Mouse (Mus musculus): ENCODE data around the gene Fam167b.
A peak's percentile ranks its signal among the peaks of the same experiment; 100 is the strongest.

Fam167b gene

DNA sequence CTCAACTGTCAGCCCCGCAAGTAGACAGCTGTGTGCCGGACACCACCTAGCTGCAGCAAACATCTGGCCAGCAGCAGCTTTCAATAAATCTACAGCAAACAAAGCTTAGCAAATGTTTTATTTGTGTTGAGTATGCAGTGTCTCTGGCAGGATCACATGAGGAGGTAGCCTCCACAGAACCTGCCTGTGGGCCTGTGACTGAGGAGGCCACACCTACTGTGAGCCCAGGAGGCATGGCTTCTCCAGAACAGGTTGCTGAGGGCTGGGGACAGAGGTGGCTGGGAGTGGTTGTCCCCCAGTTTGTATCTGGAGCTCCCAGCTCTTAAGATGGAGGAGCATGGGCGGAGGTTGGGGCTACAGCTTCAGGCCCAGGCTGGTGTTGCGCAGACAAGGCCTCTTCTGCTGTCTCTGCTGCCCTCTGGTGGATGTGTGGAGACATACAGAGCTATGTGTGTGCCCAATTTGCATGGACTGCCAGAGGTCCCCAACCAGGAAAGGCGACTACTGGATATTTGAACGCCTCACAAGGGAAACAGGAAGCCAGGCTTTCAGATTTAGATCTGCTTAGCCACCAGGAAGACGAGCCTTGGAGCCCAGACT, 30.2 kb upstream of the Fam167b start:
- DNase-seq (ENCODE audit: low read depth, low spot score), result peak; percentile 83

DNA sequence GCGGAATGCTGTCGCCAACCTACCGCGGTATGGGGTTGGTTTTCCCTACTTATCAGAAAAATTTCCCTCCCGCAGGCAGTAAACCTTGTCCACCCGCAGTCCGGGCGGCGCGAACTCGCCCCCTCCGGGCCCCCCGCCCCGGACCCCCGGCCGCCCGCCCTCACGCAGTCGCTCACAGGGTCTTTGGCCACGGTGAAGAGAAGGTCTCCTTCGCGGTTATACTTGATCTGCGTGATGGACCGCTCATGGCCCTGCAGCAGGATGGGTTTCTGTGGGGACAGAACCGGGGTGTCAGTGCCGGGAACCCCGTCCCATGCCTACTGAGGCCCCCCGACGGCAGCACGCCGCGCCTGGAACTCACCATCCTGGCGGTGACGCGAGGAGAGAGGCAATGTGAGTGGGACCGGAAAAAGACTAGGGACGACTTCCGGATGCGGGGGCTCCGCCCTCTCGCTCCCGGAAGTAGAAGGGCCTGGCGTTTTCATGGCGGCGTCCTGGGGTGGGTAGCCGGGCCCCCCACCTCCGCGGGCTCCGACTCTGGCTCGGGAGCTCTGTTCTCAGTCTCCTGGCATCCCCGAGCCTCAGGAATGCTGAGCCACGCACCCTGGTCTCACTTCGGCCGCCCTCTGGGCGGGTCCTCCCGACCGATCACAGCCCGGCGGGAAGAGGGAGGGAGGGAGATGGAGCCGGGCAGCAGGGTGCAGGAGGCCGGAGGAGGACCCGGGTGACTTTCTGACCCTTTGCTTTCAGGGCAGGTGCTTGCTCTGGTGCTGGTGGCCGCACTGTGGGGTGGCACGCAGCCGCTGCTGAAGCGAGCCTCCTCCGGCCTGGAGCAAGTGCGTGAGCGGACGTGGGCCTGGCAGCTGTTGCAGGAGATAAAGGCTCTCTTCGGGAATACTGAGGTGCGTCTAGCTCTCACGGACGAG, 22.1 kb upstream of the Fam167b start, which contains the start of the genes Eif3i and Tmem234:
Gene Eif3i, minus strand, starts transcription at position 416 of the 926 bp plus-strand sequence.
Gene Tmem234, plus strand, starts transcription at position 436 of the 926 bp plus-strand sequence.
- DNase-seq (ENCODE audit: low read depth, low spot score), result peak; percentile 67

DNA sequence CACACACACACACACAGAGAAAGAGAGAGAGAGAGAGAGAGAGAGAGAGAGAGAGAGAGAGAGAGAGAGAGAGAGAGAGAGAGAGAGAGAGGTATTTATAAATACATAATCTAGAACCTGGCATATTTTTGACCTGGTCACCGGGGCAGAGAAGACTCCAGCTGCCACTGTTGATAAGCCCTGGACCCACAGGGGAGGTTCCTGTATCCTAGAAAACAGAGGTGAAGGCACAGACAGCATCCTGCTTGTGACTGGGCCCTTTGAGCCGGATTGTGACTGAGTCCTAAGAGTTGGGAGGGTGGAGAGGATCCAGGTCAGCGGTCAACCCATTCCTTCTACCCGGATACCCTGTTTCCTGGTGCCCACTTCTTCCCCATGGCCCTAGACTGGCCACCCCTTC, 10.5 kb upstream of the Fam167b start:
- no peak for DNase-seq (ENCODE audit: low read depth, low spot score)

DNA sequence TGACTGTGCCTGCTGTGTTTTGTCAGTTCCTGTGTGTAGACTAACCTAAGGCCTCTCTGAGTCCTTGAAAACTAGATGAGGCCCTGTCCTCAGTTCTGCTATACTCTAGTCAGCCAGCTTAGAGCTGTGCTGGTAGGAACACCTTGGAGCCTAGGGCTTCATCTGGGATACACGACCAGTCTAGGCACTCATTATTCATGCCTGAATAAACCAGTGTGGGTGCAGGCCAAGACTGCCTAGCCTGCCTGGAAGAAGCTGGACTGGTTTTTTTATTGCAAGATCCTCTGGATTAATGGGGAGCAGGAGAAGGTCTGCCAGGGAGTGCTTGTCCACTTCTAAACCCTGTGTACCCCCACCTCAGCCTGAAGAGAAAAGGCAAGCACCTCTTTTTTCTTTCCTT, 8.6 kb upstream of the Fam167b start:
- DNase-seq (ENCODE audit: low read depth, low spot score), result no peak

DNA sequence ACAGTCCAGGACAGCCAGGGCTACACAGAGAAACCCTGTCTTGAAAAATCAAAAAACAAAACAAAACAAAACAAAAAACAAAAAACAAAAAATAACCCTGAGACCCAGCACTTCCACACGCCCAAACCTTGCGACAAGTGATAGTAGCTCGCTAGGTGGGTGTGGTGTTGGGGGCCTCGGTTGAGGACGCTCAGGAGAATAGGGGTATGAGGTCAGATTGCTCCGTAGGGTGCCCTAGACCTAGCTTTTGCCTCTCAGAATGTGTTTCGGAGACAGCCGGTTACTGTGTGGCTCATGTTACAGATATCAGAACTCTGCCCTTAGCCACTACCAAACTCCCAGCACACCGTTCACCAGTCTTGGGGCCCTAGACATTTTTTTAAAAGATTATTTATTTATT, 7.4 kb upstream of the Fam167b start:
- DNase-seq (ENCODE audit: low read depth, low spot score), result no peak

DNA sequence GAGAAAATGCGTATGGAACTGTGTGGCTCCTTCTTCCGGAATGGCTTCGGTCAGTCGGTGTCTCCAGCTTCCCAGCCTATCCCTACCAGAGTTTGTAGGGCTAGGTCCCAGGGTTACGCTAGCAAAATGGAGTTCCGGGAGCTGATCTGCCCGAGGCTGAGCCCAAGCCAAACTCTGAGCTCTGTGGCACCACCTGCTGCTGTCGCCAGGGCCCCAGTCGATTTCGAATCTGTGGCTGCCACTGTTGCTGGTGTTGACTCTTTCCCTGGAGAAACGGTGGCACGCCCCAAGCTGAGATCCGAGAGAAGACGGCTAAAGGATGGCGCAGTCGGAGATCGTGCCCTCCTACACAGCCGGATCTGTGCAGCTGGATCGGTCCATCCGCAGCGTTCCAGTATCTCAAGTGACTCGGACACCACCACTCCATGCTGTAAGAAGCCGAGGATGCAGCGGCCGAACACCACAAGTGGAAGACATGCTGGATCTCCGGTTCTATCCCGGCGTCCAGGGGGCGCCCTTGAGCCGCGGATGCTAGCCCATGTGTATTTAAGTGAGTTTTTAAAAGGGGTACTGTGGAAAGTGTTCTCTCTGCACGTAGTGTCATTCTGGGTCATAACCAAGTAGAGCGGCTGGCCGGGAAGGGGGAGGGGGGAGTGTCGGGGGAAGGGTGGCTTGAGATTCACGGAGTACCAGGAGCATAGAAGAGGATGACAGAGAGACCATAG, 6.7 kb upstream of the Fam167b start:
- peak; percentile 60 for DNase-seq (ENCODE audit: low read depth, low spot score)

DNA sequence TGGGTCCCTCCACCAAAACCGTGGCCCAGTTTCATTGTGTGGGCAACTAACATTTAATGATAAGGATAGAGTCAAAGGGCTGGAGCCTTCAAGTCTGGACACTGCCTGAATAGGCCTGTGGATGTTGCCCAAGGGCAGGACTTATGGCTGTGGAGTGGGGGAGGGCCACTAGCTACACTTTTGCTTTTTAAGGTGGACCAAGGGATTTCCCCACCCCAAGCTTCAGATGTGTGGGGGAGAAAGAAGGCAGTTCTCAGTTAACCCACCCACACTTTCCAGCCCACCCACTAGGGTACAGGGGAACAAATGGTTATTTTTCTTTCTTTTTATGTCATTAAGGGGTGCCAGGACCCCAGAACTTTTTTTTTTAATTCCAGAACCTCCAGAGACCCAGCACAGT, 6.0 kb upstream of the Fam167b start:
- no peak for DNase-seq (ENCODE audit: low read depth, low spot score)

DNA sequence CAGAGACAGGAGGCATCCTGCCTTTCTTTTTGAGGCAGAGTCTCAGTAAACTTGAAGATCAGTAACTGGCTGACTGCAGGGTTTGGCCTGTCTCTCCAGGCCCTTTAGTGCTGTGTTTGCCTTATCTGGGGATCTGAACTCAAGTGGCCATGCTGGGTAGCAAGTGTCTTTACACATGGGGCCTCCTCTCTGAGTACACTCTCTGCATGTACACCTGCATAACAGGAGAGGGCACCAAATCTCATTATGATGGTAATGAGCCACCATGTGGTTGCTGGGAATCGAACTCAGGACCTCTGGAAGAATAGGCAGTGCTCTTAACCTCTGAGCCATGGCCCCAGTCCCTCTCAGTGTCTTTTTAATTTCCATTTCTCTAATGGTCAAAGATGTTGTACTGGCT, 3.9 kb upstream of the Fam167b start:
- DNase-seq (ENCODE audit: low read depth, low spot score), result no peak

DNA sequence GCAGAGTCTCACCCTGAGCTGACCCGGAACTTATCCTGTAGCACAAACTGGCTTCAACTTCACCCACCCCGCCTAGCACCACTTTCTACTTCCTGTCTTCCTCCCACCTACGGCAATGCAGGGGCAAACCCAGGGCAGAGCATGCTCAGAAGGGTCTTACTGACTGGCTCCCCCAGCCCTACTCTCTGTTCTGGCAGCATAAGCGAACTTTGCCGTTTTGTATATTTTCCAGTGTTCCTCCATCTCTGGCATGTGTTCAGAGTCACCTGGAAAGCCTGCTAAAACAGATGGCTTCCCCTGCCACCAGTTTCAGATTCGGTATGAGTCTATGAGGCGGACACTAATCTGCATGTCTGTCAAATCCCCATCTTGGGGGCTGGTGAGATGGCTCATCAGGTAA, 2.0 kb upstream of the Fam167b start:
- DNase-seq (ENCODE audit: low read depth, low spot score), result no peak

DNA sequence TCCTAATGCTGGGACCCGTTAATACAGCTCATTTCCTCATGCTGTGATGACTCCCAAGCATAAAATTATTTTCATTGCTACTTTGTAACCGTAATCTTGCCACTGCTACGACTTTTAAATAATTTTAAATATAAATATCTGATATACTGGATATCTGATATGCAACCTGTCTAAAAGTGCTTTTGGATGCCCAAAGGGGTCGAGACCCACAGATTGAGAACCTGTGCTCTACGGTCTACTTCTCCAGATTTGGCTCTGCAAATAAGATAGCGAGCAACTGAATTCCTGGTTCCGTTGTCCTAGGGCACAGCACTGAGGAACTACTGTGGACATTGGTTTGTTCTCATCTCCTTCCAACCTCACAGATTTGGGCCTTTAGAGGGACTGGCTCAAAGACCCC, 661 bp downstream of the Fam167b start:
- DNase-seq (ENCODE audit: low read depth, low spot score), result no peak

DNA sequence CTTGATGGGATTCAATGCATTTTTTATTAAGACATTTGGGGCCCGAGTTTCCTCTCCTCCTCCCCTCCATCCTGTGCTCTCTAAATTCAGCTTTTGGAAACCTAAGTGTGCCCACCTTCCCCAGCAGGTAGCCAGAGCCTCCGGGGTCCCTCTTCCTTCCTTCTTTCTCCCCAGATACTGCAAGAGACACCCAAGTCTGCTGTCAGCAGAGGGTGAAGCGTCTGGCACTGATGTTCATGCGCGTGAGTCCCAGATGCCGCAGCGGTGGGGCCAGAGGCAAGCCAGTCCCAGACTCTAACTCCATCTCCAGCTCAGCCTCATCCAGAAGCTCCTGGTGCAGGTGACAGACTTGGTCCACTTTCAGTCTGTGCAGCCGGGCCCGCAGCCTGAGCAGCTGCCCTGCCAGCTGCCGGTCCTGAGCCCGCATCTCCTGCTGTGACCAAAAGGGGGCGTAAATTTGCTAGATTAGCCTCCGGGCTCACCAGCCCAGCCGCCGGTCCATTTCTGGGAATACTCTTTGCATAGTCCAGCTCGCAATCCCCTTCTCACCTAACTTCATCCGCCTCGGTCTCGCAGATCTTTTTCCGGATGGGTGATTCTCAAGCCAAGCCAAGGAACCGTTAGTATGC, 1.4 kb downstream of the Fam167b start:
- DNase-seq (ENCODE audit: low read depth, low spot score), result peak; percentile 35

DNA sequence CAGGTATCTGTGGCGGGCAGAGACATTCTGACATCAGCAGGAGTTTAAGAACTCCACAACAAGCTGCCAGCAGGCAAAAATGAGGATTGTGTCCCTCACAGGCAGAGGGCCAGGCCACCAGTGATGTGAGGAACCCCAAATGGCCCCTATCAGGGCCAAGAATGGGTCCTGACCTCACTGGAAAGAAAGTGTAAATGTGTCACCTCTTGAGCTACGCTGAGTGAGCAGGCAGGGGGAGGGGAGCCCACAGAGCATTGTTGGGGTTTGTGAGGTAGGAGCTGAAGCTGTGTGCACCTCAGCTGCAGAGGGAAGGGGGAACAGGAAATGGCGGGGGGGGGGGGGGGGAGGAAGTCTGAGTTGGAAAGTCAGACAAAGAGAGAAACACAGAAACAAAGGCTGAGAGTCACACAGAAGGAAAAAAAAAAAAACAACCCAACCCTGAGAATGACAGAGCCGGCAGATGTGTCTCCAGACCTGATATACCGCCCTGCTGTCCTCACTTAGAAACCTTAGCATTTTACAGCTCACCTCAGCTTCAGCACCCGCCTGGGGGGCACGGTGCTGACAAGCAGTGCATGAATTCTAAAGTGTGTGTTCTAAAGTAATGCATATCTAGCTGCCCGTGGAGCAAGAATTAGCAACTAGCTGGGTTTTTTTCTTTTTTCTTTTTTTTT, 3.0 kb downstream of the Fam167b start:
- DNase-seq (ENCODE audit: low read depth, low spot score), result no peak

DNA sequence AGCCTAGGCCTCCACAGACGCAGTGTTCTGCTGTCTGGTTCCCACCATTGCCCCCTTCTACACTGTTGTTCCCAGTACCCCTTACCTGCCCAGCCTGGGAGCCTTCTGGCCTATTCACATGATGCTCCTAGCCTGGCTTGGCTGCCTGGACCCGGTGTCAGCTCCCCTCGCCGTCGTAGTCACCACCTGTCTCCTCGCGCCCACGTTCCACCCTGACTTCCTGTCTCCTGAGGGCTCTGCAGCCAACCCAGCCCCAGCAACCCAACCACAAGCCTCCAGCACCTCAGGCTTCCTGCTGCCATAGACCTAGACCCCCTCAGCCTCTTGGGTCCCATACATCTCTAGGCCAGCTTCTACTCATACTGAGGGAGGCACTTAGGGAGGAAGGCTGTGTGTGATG, 4.9 kb downstream of the Fam167b start, which contains the start of gene Lck:
Gene Lck, minus strand, starts transcription at position 212 of the 400 bp plus-strand sequence.
- DNase-seq (ENCODE audit: low read depth, low spot score), result no peak

DNA sequence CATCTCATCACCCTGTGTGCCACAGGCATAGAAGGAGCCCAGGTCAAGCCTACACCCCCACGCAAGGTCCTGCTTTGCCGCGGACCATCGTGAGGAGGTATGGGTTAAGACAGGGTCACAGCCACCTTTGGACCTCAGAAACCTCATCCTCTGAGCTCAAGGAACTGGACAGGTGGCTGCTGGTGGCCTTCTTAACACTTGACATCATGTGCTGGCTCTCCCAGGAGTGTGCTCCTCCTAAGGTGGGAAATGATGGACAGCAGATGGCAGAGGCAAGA, 5.3 kb downstream of the Fam167b start:
- DNase-seq (ENCODE audit: low read depth, low spot score), result no peak

DNA sequence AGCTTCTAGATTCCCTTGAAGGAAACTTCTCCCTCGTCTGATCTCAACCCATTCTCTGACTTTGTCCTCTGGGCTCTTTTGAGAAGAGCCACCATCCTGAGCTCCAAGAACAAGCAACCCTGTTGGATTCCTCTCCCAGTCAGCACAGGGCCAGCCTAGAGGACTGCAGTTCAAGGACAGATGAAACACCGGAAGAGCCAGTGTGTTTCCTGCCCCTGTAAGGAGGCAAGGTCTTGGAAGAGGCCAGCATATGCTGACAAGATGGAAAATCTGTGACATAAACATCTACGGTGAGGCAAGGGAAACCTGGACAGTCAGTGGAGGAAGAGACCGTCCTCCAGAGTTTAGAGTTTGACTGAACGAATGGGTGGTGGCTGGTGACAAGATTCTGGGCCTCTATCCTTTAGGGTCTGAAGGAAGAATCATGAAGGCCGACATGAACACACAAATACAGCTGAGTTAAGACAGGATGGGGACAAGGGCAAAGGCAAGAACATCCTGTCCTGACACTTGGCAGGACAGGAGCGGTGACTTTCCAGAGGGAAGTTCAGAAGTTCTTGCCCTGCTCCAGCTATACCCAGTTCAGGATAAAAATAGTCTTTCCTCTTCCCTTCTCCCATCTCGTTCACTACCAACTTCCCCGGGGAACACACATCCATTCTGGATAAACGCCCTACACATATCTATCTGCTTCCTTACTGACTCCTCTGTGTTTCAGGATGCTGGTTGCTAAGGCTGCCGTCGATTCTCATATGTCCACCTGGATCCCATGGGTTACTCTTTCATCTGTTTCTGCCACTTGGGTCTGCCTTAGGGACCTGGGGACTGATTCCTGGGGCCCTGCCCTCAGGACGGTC, 5.9 kb downstream of the Fam167b start:
- no peak for DNase-seq (ENCODE audit: low read depth, low spot score)

DNA sequence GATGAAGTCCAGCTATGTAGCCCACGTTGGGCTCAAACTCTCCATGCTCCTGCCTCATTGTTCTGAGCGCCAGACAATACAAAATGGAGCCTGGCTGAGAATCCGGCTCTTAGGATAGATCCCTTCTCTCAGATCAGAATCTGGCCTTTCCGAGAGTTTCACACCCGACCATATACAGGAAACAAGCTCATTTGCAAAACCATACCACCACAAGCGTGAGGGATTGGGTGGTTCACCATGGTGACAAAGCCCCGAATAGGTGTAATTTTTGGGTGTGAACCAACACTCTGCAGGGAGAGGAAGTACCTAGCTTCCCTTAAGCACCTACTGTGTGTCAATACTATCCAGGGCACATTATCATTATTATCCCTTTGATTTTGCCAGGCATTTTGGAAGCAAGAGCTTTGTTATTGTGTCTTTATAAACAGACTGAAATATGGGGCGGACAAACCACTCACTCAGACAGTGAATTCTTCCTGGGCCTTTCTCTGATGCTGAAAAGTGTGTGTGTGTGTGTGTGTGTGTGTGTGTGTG, 6.7 kb downstream of the Fam167b start:
- no peak for DNase-seq (ENCODE audit: low read depth, low spot score)

DNA sequence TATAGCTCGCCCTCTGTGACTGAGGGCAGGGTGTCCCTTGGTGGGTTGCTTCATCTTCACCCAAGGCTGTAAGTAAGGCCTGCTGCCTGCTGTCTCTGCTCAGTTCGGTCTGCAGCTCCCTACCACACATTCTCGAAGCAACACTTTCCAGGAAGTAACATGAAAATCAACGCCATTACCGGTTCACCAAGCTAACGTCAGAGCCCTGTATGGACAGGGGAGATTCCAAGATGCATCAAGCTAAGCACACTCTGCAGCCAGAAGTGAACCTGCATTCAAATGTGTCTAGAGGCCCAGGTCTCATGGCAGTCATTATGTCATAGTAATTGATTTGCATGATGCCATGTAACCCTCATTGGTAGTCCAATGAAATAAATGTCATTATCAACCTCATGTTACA, 8.3 kb downstream of the Fam167b start:
- no peak for DNase-seq (ENCODE audit: low read depth, low spot score)

DNA sequence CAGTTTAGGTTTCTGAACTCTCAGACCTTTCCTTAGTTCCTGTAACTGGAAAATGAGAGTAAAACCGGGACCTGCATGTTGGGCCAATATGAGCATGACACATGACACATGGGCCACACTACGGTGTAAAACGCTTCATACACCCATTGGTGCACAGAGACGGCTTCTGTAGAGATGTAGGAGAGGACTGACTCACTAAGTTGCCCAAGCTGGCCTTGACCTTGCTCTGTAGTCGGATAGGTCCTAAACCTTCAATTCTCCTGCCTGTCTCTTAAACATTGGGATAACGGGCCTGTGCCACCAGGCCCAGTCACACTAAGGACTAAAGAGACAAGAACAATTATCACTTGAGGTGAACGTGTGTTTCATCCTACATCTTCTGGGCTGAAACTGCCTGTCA, 10.0 kb downstream of the Fam167b start:
- DNase-seq (ENCODE audit: low read depth, low spot score), result no peak

DNA sequence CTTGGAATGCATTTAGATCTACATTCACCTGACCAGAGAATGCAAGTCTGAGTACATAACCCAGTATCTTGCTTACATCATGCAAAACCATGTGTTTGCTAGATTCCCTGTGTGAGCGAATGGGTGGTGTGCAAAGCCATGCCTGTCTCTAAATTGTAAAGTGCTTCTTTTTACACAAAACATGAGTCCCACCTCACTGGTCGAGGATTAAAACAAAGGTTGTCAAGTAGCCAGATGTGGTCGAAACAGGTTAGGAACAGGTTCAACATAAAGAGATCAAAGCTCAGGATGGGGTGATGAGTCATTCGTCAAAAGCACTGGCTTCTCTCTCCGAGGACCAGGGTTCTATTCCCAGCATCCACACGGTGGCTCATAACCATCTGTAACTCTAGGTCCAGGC, 13.2 kb downstream of the Fam167b start:
- DNase-seq (ENCODE audit: low read depth, low spot score), result no peak

DNA sequence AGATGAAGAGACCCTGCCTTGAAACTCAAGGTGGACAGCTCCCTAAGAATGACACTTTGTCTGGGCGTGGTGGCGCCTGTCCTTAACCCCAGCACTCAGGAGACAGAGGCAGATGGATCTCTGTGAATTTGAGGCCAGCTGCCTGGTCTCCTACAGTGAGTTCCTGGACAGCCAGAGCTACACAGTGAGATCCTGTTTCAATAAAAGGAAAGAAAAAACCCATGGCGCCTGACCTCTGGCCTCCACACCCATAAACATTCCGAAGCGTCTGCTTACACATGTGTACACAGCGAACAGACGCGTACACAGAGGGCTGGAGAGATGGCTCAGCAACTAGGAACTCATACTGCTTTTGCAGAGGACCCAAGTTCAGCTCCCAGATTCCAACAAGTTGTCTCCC, 14.6 kb downstream of the Fam167b start:
- no peak for DNase-seq (ENCODE audit: low read depth, low spot score)
